Mouse (Mus musculus): ENCODE measurements around the gene Zfp773. TPM values are rescaled to one million over a fixed set of nuclear protein-coding genes. Genes with fewer than 3 reads are reported as not detected.
A peak's percentile ranks its signal among the peaks of the same experiment; 100 is the strongest.
"Not testable (repeated sequence)": the region's sequence is repeated elsewhere in the genome, so short reads cannot be mapped to it uniquely, and the experiment has no call there.

Gene Zfp773
- total RNA-seq (2021): 0.41 and 1.0 TPM in 2 replicates
- long read RNA-seq, experiment 1: 0 reads
- long read RNA-seq, experiment 2: 0 reads

- DNase-seq: peak; percentile 63
Measured at GRCm38 (mm10) chr7:7136379-7136866, at the start of gene Zfp773. Gene Zfp773, minus strand, starts transcription at chr7:7136755.

- no peak for DNase-seq
Measured at GRCm38 (mm10) chr7:7185897-7186296, 49.3 kb upstream of the Zfp773 start.

GRCm38 (mm10) chr7:7171227-7172147 lies 34.9 kb upstream of the Zfp773 start, which contains the start of gene Zfp418:
Gene Zfp418, plus strand, starts transcription at chr7:7171330.
- DNase-seq: peak; percentile 57

- DNase-seq: no peak
Measured at GRCm38 (mm10) chr7:7145991-7146608, 9.5 kb upstream of the Zfp773 start.

GRCm38 (mm10) chr7:7144215-7144614 lies 7.7 kb upstream of the Zfp773 start:
- DNase-seq: no peak

- DNase-seq: no peak
Measured at GRCm38 (mm10) chr7:7132751-7133150, 3.8 kb downstream of the Zfp773 start.

GRCm38 (mm10) chr7:7130491-7131124 lies 5.9 kb downstream of the Zfp773 start:
- not testable (repeated sequence) for DNase-seq

GRCm38 (mm10) chr7:7121602-7121980 lies 15.0 kb downstream of the Zfp773 start:
- no peak for DNase-seq

GRCm38 (mm10) chr7:7120921-7121601 lies 15.5 kb downstream of the Zfp773 start, which contains the start of gene Zfp954:
Gene Zfp954, minus strand, starts transcription at chr7:7121488.
- DNase-seq: peak; percentile 89

- DNase-seq: no peak
Measured at GRCm38 (mm10) chr7:7118441-7118840, 18.1 kb downstream of the Zfp773 start.

- DNase-seq: no peak
Measured at GRCm38 (mm10) chr7:7108501-7108900, 28.1 kb downstream of the Zfp773 start.

Other genes with a start within 250 kb of the Zfp773 start
- not detected in 2 replicates for gene Aurkc, start 141.5 kb downstream of the Zfp773 start, total RNA-seq (2021)
- 8.8 and 11.0 TPM in 2 replicates for gene Zfp954, start 15.3 kb downstream of the Zfp773 start, total RNA-seq (2021)
- 2.1 and 2.7 TPM in 2 replicates for gene Zfp418, start 34.6 kb upstream of the Zfp773 start, total RNA-seq (2021)
- 3.2 TPM in 2 replicates for gene Zfp772, start 73.2 kb upstream of the Zfp773 start, total RNA-seq (2021)
- gene Vmn2r29, start 110.6 kb upstream of the Zfp773 start, total RNA-seq (2021): 0.22 TPM in 1 of 2 replicates, not detected in the other
- gene Gm45844, start 141.5 kb upstream of the Zfp773 start, total RNA-seq (2021): 2.9 and 3.8 TPM in 2 replicates
- gene Clcn4, start 164.1 kb upstream of the Zfp773 start, total RNA-seq (2021): 49.8 and 50.7 TPM in 2 replicates
- 0.15 and 0.19 TPM in 2 replicates for gene Vmn2r30, start 200.9 kb upstream of the Zfp773 start, total RNA-seq (2021)
- 1.3 TPM in 1 of 2 replicates, not detected in the other for gene Gm45783, start 237.8 kb upstream of the Zfp773 start, total RNA-seq (2021)

All from adrenal gland, postnatal 14 days (tissue).